Mouse (Mus musculus): ENCODE results near the gene Cga.

GRCm38 (mm10) chr4:34874234-34874633, 19.3 kb upstream of the Cga start:
- no peak for TF ChIP-seq POLR2A (IDR thresholded peaks at IDR 0.05; ENCODE audit: insufficient read depth, low read depth, low read length)
- TF ChIP-seq CTCF (IDR thresholded peaks at IDR 0.05) = no peak
